Mouse (Mus musculus) ES-Bruce4 (cell line): ENCODE measurements around the gene Relch. TPM values are rescaled to one million over a fixed set of nuclear protein-coding genes. Genes with fewer than 3 reads are reported as not detected.
"Not testable (repeated sequence)": the region's sequence is repeated elsewhere in the genome, so short reads cannot be mapped to it uniquely, and the experiment has no call there.

ENCODE experiments used
- H3K27ac ChIP-seq: 2 replicates; pipeline ENCODE4 v1.5.1; 2012; ENCODE audit warnings: low read length, inconsistent platforms; ENCODE audit not compliant: insufficient read depth
- H3K27me3 ChIP-seq: 2 replicates; pipeline ENCODE4 v1.6.1; 2012; ENCODE audit warnings: mild to moderate bottlenecking, low read length, inconsistent platforms; ENCODE audit not compliant: control insufficient read depth, poor library complexity, insufficient read depth, severe bottlenecking
- H3K36me3 ChIP-seq: 2 replicates; pipeline ENCODE4 v1.6.1; 2012; ENCODE audit warnings: inconsistent platforms, mild to moderate bottlenecking, low read length, moderate library complexity; ENCODE audit not compliant: control insufficient read depth, poor library complexity, insufficient read depth, severe bottlenecking
- H3K4me1 ChIP-seq: one replicate; pipeline ENCODE4 v1.8.1; 2011; ENCODE audit warnings: low read length; ENCODE audit not compliant: control insufficient read depth, insufficient read depth
- H3K4me3 ChIP-seq: 2 replicates; pipeline ENCODE4 v1.5.1; 2011; ENCODE audit warnings: low read depth, mild to moderate bottlenecking, low read length
- H3K9ac ChIP-seq: 2 replicates; pipeline ENCODE4 v1.6.1; 2012; ENCODE audit warnings: low read depth, mild to moderate bottlenecking, inconsistent platforms; ENCODE audit not compliant: poor library complexity, severe bottlenecking
- H3K9me3 ChIP-seq: replicated peaks from 2 replicates; pipeline ENCODE4 v1.6.1; 2012; ENCODE audit warnings: mild to moderate bottlenecking, low read length, inconsistent platforms; ENCODE audit not compliant: control insufficient read depth, poor library complexity, insufficient read depth, severe bottlenecking
- CTCF ChIP-seq: IDR thresholded peaks from one replicate; pipeline ENCODE4 v1.8.1; 2011; ENCODE audit warnings: low read depth, low read length
- EP300 ChIP-seq: IDR thresholded peaks from 2 replicates; pipeline ENCODE4 v1.6.1; 2011; ENCODE audit warnings: low read depth, low read length; ENCODE audit not compliant: insufficient read depth
- POLR2A ChIP-seq: IDR thresholded peaks from one replicate; pipeline ENCODE4 v1.8.1; 2011; ENCODE audit warnings: low read length; ENCODE audit not compliant: insufficient read depth
- polyA plus RNA-seq: library from polyadenylated mRNA; stranded (reverse); fragments of >200 nt; gene quantifications from 2 replicates; pipeline ENCODE4 v1.2.4, GENCODE M21; 2011; ENCODE audit warnings: low read depth; ENCODE audit not compliant: missing spikeins, insufficient read depth, insufficient read length

Gene Relch
- polyA plus RNA-seq, 1 experiment, result 26.5 TPM

- Histone ChIP-seq H3K9me3 (no peaks in the 10 kb centered on the region), H3K4me1 (no peaks in the 10 kb centered on the region), H3K27ac (no peak overlapping the region), H3K27me3 (no peaks in the 10 kb centered on the region), H3K9ac (no peak overlapping the region), H3K36me3 (peaks cover 6% of the 10 kb centered on the region), H3K4me3 (no peak overlapping the region)
- no peak for TF ChIP-seq CTCF
- no peak for TF ChIP-seq EP300
- TF ChIP-seq POLR2A, result no peak
Measured at GRCm38 (mm10) chr1:105748091-105748799, 84.6 kb downstream of the Relch start.

- no peak overlapping the region for H3K4me3 ChIP-seq
- no peaks in the 10 kb centered on the region for H3K4me1 ChIP-seq
- TF ChIP-seq EP300 (no peak), CTCF (no peak), POLR2A (no peak)
- H3K36me3 ChIP-seq, result 0 out of 2 replicates have a peak, but pooled peaks cover 3% of the 10 kb centered on the region
- H3K9ac ChIP-seq, result no peak overlapping the region
- no peak overlapping the region for H3K27ac ChIP-seq
- no peaks in the 10 kb centered on the region for H3K27me3 ChIP-seq
- H3K9me3 ChIP-seq, result no peaks in the 10 kb centered on the region
Measured at GRCm38 (mm10) chr1:105752196-105752595, 88.5 kb downstream of the Relch start.

DNA sequence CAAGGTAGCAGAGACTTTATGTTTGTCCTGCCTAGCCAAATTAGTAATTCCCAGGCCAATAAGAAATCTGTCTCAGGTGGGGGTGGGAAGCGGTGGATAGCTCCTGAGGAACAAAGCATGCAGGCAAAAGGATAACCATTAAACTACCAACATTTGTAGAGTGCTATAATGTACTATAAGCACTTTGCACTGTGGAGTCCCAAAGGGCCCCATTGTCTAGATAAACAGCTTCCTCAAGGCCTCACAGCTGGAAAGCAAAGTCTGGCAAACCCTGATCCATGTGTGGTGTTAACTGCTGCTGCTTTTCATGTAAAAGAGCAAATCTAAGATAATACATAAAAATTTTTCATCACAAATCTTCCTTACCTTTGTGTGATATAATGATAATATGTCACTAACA lies 89.3 kb downstream of the Relch start:
- TF ChIP-seq CTCF, result no peak
- no peak for TF ChIP-seq POLR2A
- no peak for TF ChIP-seq EP300
- H3K9me3 ChIP-seq, result no peaks in the 10 kb centered on the region
- no peak overlapping the region for H3K27ac ChIP-seq
- no peak overlapping the region for H3K9ac ChIP-seq
- H3K4me1 ChIP-seq, result no peaks in the 10 kb centered on the region
- H3K27me3 ChIP-seq, result no peaks in the 10 kb centered on the region
- H3K36me3 ChIP-seq, result 0 out of 2 replicates have a peak, but pooled peaks cover 3% of the 10 kb centered on the region
- H3K4me3 ChIP-seq, result no peak overlapping the region

DNA sequence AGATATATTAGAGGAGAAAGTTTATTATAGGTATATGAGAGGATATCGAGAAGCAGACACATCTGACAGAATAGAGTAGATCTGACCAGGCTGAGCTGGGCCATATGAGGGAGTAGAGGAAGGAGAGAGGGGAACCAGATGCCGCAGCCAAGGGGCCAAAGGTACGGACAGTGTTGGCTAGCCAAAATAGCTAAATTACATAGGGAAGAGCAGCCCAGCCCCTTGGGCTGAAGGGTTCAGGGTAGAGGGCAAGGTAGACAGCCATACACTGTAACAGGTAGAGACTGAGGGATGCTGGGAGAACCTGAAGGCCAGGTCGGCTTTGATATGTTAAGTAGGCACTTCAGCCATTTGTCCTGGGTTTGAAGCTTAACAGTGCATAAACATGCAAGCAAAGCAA lies 95.1 kb downstream of the Relch start:
- H3K27me3 ChIP-seq, result no peaks in the 10 kb centered on the region
- TF ChIP-seq EP300, result no peak
- no peak for TF ChIP-seq POLR2A
- TF ChIP-seq CTCF, result no peak
- no peak overlapping the region for H3K4me3 ChIP-seq
- no peaks in the 10 kb centered on the region for H3K4me1 ChIP-seq
- peaks cover 14% of the 10 kb centered on the region for H3K9me3 ChIP-seq
- H3K9ac ChIP-seq, result no peak overlapping the region
- no peaks in the 10 kb centered on the region for H3K36me3 ChIP-seq
- H3K27ac ChIP-seq, result no peak overlapping the region

GRCm38 (mm10) chr1:105759422-105760165 lies 95.9 kb downstream of the Relch start:
- TF ChIP-seq POLR2A, result no peak
- TF ChIP-seq CTCF, result no peak
- TF ChIP-seq EP300, result no peak

GRCm38 (mm10) chr1:105765586-105765985 lies 101.9 kb downstream of the Relch start:
- Histone ChIP-seq H3K4me1 (no peaks in the 10 kb centered on the region), H3K9ac (no peak overlapping the region), H3K9me3 (peaks cover 14% of the 10 kb centered on the region), H3K27ac (no peak overlapping the region), H3K27me3 (no peaks in the 10 kb centered on the region), H3K36me3 (no peaks in the 10 kb centered on the region), H3K4me3 (no peak overlapping the region)
- TF ChIP-seq CTCF (no peak), POLR2A (no peak), EP300 (no peak)

More at GRCm38 (mm10) chr1:105759422-105760165, 95.9 kb downstream of the Relch start:
- Histone ChIP-seq H3K9me3 (peaks cover 14% of the 10 kb centered on the region), H3K27me3 (no peaks in the 10 kb centered on the region), H3K36me3 (no peaks in the 10 kb centered on the region), H3K9ac (no peak overlapping the region), H3K4me1 (no peaks in the 10 kb centered on the region), H3K27ac (no peak overlapping the region), H3K4me3 (no peak overlapping the region)

GRCm38 (mm10) chr1:105766099-105766498 lies 102.4 kb downstream of the Relch start:
- not testable (repeated sequence) for H3K4me1 ChIP-seq, H3K9ac ChIP-seq, H3K4me3 ChIP-seq, H3K27ac ChIP-seq, H3K36me3 ChIP-seq, H3K27me3 ChIP-seq
- H3K9me3 ChIP-seq, result peaks cover 14% of the 10 kb centered on the region
